Mouse (Mus musculus) liver, adult 2 months (tissue): ENCODE results near the gene Ccdc190.

ENCODE experiments used
- CTCF ChIP-seq: fragments of 200-500 bp; IDR thresholded peaks from 2 replicates; pipeline ENCODE4 v1.5.1; 2011; ENCODE audit warnings: low read depth, low read length, control low read depth
- POLR2A ChIP-seq: fragments of 200-500 bp; IDR thresholded peaks from 2 replicates; pipeline ENCODE4 v1.6.1; 2011; ENCODE audit warnings: low read length, control low read depth; ENCODE audit not compliant: insufficient read depth; ENCODE audit errors: extremely low read depth

DNA sequence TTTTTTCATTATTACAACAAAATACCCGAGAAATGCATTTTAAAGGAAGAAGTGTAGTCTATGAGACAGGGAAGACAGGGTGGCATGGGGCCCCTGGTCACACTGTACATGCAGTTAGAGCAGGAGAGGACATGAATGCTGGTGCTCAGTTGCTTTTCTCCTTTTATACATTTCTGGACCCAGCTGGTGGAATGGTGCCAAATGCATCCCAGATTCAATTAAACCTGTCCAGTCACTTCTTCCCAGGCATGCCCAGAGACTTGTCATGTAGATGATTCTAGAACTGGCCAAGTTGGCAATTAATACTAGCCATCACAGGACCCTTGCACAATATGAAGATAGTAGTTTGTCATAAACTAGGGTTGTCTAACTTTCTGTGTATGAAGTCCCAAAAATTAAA is 30.5 kb upstream of the Ccdc190 start:
- TF ChIP-seq CTCF (no peak), POLR2A (no peak)
